Mouse (Mus musculus) forebrain, postnatal 0 days (tissue): ENCODE data around the gene Clec14a. TPM values are rescaled to one million over a fixed set of nuclear protein-coding genes. Genes with fewer than 3 reads are reported as not detected.

ENCODE experiments used
- ATAC-seq: fragments of 200-750 bp; cut with Nextera tagmentation; 2 replicates; pipeline ENCODE4 v1.8.0; 2017; ENCODE audit warnings: mild to moderate bottlenecking, moderate library complexity
- DNase-seq: peaks from one replicate; pipeline ENCODE4 v3.0.0-alpha.2; 2015
- H3K27ac ChIP-seq: fragments of 300-500 bp; sonication (generic); 2 replicates; pipeline ENCODE4 v1.5.1; 2014; ENCODE audit warnings: low read depth, mild to moderate bottlenecking, antibody characterized with exemption, low read length, moderate library complexity, mixed read lengths
- H3K27me3 ChIP-seq: fragments of 300-500 bp; sonication (generic); 2 replicates; pipeline ENCODE4 v1.6.1; 2014; ENCODE audit warnings: mild to moderate bottlenecking, low read length, mixed read lengths; ENCODE audit not compliant: insufficient read depth
- H3K36me3 ChIP-seq: fragments of 300-500 bp; sonication (generic); 2 replicates; pipeline ENCODE4 v1.6.1; 2014; ENCODE audit warnings: mild to moderate bottlenecking, moderate library complexity; ENCODE audit not compliant: insufficient read depth
- H3K4me1 ChIP-seq: fragments of 300-500 bp; sonication (generic); 2 replicates; pipeline ENCODE4 v1.6.1; 2014; ENCODE audit warnings: antibody characterized with exemption; ENCODE audit not compliant: insufficient read depth
- H3K4me2 ChIP-seq: fragments of 300-500 bp; sonication (generic); 2 replicates; pipeline ENCODE4 v1.6.1; 2014; ENCODE audit warnings: low read depth, mild to moderate bottlenecking, moderate library complexity
- H3K4me3 ChIP-seq: fragments of 300-500 bp; sonication (generic); 2 replicates; pipeline ENCODE4 v1.5.1; 2014; ENCODE audit warnings: low read depth, low read length, mixed read lengths
- H3K9ac ChIP-seq: fragments of 300-500 bp; sonication (generic); 2 replicates; pipeline ENCODE4 v1.6.1; 2014; ENCODE audit warnings: mild to moderate bottlenecking
- H3K9me3 ChIP-seq: fragments of 300-500 bp; sonication (generic); 2 replicates; pipeline ENCODE4 v1.6.1; 2016; ENCODE audit warnings: low read length
- CTCF ChIP-seq: sonication (generic); IDR thresholded peaks from 2 replicates; pipeline ENCODE4 v1.5.1; 2016; ENCODE audit warnings: antibody characterized with exemption, control low read depth, low read depth
- WGBS: fragments of 180-500 bp; shearing (Covaris S2); extraction: QIAGEN DNeasy Blood & Tissue Kit; methylation state at CpG from one replicate; pipeline ENCODE4 v1.1.7; 2014; 5-methylcytosine and 5-hydroxymethylcytosine counted together
- polyA plus RNA-seq: library from polyadenylated mRNA; unstranded; fragments of >200 nt; fragmentation: Nextera tagmentation; extraction: Ambion mirVana; gene quantifications from 2 replicates; pipeline ENCODE4 v1.2.1, GENCODE M21; 2015
- total RNA-seq: library from RNA; depleted of rRNA; stranded (reverse); fragments of >200 nt; gene quantifications from 2 replicates; pipeline ENCODE4 v1.2.3, GENCODE M21; 2014; rRNA removed

The Clec14a gene
- total and polyA plus RNA-seq, 2 experiments from 2014 or later = 6.0 to 6.4 TPM

DNA sequence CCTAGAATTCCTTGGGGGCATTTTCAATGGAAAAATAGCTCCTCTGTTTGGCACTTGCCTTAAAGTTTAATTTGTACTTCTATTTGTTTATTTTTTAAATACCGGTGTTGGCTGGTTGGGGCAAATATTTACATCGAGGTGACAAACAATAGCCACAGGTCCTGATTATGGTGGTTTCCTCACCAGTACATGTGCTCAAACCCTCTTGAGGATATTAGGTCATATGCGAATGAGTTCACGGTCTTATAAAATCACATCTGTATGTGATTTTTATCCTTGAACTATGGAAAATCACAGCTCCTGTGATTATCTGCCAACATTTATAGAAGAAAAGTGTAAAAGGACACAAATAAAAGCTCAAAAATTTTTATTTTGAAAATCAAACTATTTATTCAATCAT is 415 bp upstream of the Clec14a start:
- WGBS = 73% methylated on average over 4 of the region's 4 CpGs

DNA sequence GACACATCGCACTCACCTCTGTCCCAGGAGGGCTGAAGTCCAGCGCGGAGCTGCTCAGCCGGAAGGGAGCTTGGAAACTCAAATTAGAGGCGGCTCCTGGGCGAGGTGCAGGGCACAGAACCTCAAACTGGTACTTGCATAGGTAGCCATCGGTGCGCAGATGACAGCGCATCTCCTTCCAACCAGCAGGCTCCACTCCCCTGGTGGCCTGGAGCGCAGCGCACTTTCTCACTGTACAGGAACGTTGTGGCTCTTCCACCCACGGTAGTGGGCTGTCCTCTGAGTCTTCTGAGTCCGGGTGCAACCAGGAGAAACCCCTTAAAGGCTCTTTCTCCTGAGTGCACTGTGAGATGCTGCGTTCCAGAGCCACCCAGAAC is 916 bp downstream of the Clec14a start:
- Histone ChIP-seq H3K9ac (peak overlapping the region; percentile 35), H3K36me3 (no peaks in the 10 kb centered on the region), H3K27ac (no peak overlapping the region), H3K4me1 (peaks cover 9% of the 10 kb centered on the region; the same call in 1 of the 2 replicates), H3K27me3 (no peaks in the 10 kb centered on the region), H3K4me3 (peak overlapping the region; percentile 36), H3K4me2 (peak overlapping the region; percentile 61), H3K9me3 (no peaks in the 10 kb centered on the region)
- DNase-seq = peak; percentile 51
- 8% methylated on average over 15 of the region's 15 CpGs for WGBS
- peak; percentile 45 for TF ChIP-seq CTCF
- peak; percentile 71 for ATAC-seq

More for the DNA sequence above, 415 bp upstream of the Clec14a start:
- H3K9ac ChIP-seq = no peak overlapping the region
- no peak overlapping the region for H3K4me3 ChIP-seq
- H3K4me1 ChIP-seq = peaks cover 9% of the 10 kb centered on the region; the same call in 1 of the 2 replicates
- H3K27me3 ChIP-seq = no peaks in the 10 kb centered on the region
- no peak overlapping the region for H3K4me2 ChIP-seq
- no peaks in the 10 kb centered on the region for H3K36me3 ChIP-seq
- TF ChIP-seq CTCF = no peak
- no peaks in the 10 kb centered on the region for H3K9me3 ChIP-seq
- DNase-seq (no peak), ATAC-seq (no peak)
- no peak overlapping the region for H3K27ac ChIP-seq

DNA sequence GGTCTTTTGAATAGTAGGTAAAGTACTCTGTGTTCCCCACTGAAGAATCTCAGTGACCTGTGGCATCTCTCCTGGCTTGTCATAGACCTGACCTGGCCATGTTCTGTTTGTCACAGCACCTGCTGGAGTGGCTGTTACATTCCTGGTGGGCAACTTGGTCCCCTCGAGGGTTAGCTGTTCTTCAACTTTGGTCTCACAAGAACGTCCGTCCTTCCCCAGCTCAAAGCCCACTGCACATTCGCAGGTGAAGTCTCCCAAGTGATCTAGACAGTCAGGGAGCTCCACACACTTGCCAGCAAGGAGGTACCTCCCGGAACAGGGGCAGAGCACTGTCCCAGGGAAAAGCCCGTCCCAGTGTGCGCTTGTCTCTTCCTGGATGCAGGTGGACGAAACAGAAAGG is 1.3 kb downstream of the Clec14a start:
- Histone ChIP-seq H3K9ac (peak overlapping the region; percentile 35), H3K27ac (no peak overlapping the region), H3K4me1 (peaks cover 9% of the 10 kb centered on the region; the same call in 1 of the 2 replicates), H3K9me3 (no peaks in the 10 kb centered on the region), H3K4me2 (peak overlapping the region; percentile 61), H3K36me3 (no peaks in the 10 kb centered on the region), H3K27me3 (no peaks in the 10 kb centered on the region), H3K4me3 (peak overlapping the region; percentile 36)
- no peak for TF ChIP-seq CTCF
- DNase-seq (no peak), ATAC-seq (no peak)
- 43% methylated on average over 8 of the region's 8 CpGs for WGBS

DNA sequence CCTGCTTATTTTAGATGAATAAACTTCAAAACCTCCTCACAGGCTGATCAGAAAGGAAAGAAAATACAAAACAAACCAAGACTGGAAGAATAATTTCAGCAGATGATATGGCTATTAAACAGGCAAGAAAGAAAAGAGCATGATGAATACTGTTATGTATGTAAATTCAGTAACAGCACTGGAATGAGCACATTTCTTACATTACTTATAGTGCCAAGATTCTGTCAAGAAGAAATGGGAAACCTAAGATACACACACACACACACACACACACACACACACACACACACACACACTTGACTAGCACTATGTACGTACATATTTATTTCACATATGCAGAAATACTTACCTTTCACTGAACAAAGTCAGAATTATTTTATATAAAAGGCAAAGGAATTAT is 17.2 kb downstream of the Clec14a start:
- no peaks in the 10 kb centered on the region for H3K4me1 ChIP-seq
- H3K9ac ChIP-seq = no peak overlapping the region
- H3K4me3 ChIP-seq = no peak overlapping the region
- no peak overlapping the region for H3K27ac ChIP-seq
- WGBS = 72% methylated on average over 1 of the region's 1 CpGs
- H3K4me2 ChIP-seq = no peak overlapping the region
- no peak for TF ChIP-seq CTCF
- ATAC-seq (peak; percentile 43; the same call in 1 of the 2 replicates), DNase-seq (no peak)
- no peaks in the 10 kb centered on the region for H3K9me3 ChIP-seq
- H3K27me3 ChIP-seq = no peaks in the 10 kb centered on the region
- no peaks in the 10 kb centered on the region for H3K36me3 ChIP-seq

DNA sequence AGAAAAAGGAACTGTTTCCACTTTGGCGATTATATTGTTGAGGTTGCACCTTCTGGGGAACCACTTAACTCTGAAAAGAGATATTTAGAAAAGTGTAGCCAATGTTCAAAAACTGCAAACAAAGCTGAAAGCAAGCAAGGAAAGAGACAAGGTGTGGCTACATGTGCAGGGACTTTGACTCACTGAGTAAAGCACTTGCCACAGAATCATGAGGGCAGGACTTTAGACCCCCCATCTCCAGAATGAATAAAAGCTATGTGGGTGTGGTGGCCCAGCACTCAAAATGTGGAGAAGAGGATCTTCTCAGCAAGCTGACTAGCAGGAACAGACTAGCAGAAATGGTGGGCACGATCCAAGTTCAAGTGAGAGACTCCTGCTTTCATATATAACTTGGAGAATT is 36.6 kb downstream of the Clec14a start:
- Histone ChIP-seq H3K9me3 (no peaks in the 10 kb centered on the region), H3K4me1 (no peaks in the 10 kb centered on the region), H3K9ac (no peak overlapping the region), H3K27me3 (no peaks in the 10 kb centered on the region), H3K4me2 (no peak overlapping the region), H3K27ac (no peak overlapping the region), H3K4me3 (no peak overlapping the region), H3K36me3 (no peaks in the 10 kb centered on the region)
- ATAC-seq (no peak), DNase-seq (no peak)
- TF ChIP-seq CTCF = no peak
- 89% methylated on average over 2 of the region's 2 CpGs for WGBS

DNA sequence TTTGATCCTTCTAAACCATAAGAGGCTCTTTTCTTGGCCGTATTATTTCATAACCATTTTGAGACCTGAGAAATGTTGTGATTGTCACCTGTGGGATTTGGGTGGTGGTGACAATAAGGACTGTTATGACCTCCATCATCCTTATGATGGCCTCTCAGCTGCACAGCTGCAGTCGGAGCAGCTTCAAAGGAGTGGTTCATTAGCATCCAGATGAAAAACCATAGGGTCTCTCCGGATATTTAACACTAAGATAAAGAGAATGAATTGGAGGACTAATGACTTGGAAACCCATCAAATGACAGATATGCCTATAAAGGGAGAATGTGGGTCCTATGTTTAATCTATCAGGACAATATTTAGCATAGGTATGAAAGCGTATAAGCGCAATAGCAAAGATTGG is 43.4 kb downstream of the Clec14a start:
- H3K4me1 ChIP-seq = no peaks in the 10 kb centered on the region
- H3K27me3 ChIP-seq = no peaks in the 10 kb centered on the region
- H3K9ac ChIP-seq = no peak overlapping the region
- TF ChIP-seq CTCF = no peak
- no peak for DNase-seq
- no peak overlapping the region for H3K27ac ChIP-seq
- no peaks in the 10 kb centered on the region for H3K9me3 ChIP-seq
- WGBS = 76% methylated on average over 5 of the region's 5 CpGs
- no peak overlapping the region for H3K4me3 ChIP-seq
- H3K4me2 ChIP-seq = no peak overlapping the region
- no peak for ATAC-seq
- no peaks in the 10 kb centered on the region for H3K36me3 ChIP-seq

DNA sequence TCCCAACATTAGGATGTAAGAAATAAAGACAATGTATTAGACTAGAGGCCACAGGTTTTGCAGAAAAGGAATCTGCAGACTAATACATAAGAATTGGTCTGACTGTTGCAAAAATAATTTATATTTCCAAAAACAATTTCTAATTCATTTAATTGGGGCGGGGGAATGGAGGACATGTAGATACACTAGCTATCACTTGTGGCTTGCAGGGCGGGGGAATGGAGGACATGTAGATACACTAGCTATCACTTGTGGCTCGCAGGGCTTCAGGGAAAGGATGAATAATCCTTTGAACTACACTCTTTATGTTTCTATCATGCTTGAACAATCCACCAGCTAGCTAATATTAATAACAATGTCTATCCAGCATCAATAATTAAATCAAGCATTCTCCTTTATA is 50.0 kb downstream of the Clec14a start:
- WGBS = 92% methylated on average over 3 of the region's 3 CpGs
- DNase-seq (no peak), ATAC-seq (no peak)
- Histone ChIP-seq H3K27ac (no peak overlapping the region), H3K4me2 (no peak overlapping the region), H3K9ac (no peak overlapping the region), H3K9me3 (no peaks in the 10 kb centered on the region), H3K27me3 (no peaks in the 10 kb centered on the region), H3K4me1 (no peaks in the 10 kb centered on the region), H3K4me3 (no peak overlapping the region), H3K36me3 (no peaks in the 10 kb centered on the region)
- no peak for TF ChIP-seq CTCF

DNA sequence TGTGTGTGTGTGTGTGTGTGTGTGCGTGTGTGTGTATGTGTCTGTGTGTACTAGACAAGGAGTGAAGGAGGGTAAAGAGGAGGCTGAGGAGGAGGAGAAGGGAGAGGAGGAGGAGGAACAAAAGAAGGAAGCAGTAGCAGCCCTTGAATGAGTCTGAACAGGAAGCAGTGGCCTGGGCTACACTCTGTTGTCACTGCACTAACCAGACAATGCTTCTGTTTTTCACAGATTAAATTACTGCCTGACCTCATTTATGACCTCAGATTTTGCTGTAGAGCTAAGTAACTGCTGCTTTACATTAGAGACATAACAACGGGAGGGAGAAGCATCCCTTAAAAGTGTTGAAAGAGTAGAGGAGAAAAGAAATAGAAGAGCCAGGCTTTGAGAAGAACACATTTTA is 52.9 kb downstream of the Clec14a start:
- Histone ChIP-seq H3K9me3 (no peaks in the 10 kb centered on the region), H3K36me3 (no peaks in the 10 kb centered on the region), H3K27me3 (peaks cover 7% of the 10 kb centered on the region; the same call in 1 of the 2 replicates), H3K27ac (no peak overlapping the region), H3K9ac (no peak overlapping the region), H3K4me3 (no peak overlapping the region), H3K4me2 (no peak overlapping the region), H3K4me1 (peaks cover 9% of the 10 kb centered on the region; the same call in 1 of the 2 replicates)
- no peak for TF ChIP-seq CTCF
- ATAC-seq = no peak
- WGBS = 60% methylated on average over 2 of the region's 2 CpGs
- no peak for DNase-seq

Other genes with a start within 250 kb of the Clec14a start
- gene Sstr1, start 57.5 kb downstream of the Clec14a start, total RNA-seq = 32.3 and 37.6 TPM in 2 replicates
- 15.2 and 17.4 TPM in 2 replicates for gene Sstr1, start 57.5 kb downstream of the Clec14a start, polyA plus RNA-seq